Mouse (Mus musculus) hindbrain, embryonic 11.5 days (tissue): ENCODE measurements at regions not wholly inside any gene's neighbourhood (a gene's known extent, or its start where the extent isn't known, plus 50 kb on each side); places are given as distances from the start of the nearest gene placed in this dataset.
A peak's percentile ranks its signal among the peaks of the same experiment; 100 is the strongest.
"Not testable (repeated sequence)": the region's sequence is repeated elsewhere in the genome, so short reads cannot be mapped to it uniquely, and the experiment has no call there.

ENCODE experiments used
- ATAC-seq: fragments of 200-750 bp; cut with Nextera tagmentation; 2 replicates; pipeline ENCODE4 v1.8.0; 2017; ENCODE audit warnings: mild to moderate bottlenecking, moderate TSS enrichment, moderate library complexity; ENCODE audit not compliant: low FRiP score
- DNase-seq: peaks from one replicate; pipeline ENCODE4 v3.0.0-alpha.2; 2015; ENCODE audit warnings: low spot score
- H3K27ac ChIP-seq: fragments of 300-500 bp; sonication (generic); 2 replicates; pipeline ENCODE4 v1.5.1; 2014; ENCODE audit warnings: mild to moderate bottlenecking, low read depth, low read length
- H3K27me3 ChIP-seq: fragments of 300-500 bp; sonication (generic); 2 replicates; pipeline ENCODE4 v1.6.1; 2014; ENCODE audit warnings: mild to moderate bottlenecking, low read length, moderate library complexity, mixed read lengths; ENCODE audit not compliant: control insufficient read depth, insufficient read depth
- H3K36me3 ChIP-seq: fragments of 300-500 bp; sonication (generic); 2 replicates; pipeline ENCODE4 v1.6.1; 2014; ENCODE audit warnings: mild to moderate bottlenecking, low read length, moderate library complexity, mixed read lengths; ENCODE audit not compliant: control insufficient read depth, insufficient read depth
- H3K4me1 ChIP-seq: fragments of 300-500 bp; sonication (generic); replicated peaks from 2 replicates; pipeline ENCODE4 v1.6.1; 2014; ENCODE audit warnings: low read length, mixed read lengths; ENCODE audit not compliant: control insufficient read depth, insufficient read depth
- H3K4me2 ChIP-seq: fragments of 300-500 bp; sonication (generic); replicated peaks from 2 replicates; pipeline ENCODE4 v1.6.1; 2014; ENCODE audit warnings: mild to moderate bottlenecking, low read depth, low read length
- H3K4me3 ChIP-seq: fragments of 300-500 bp; sonication (generic); 2 replicates; pipeline ENCODE4 v1.5.1; 2014; ENCODE audit warnings: low read depth, low read length
- H3K9ac ChIP-seq: fragments of 300-500 bp; sonication (generic); 2 replicates; pipeline ENCODE4 v1.6.1; 2014; ENCODE audit warnings: low read depth, low read length
- H3K9me3 ChIP-seq: fragments of 300-500 bp; sonication (generic); 2 replicates; pipeline ENCODE4 v1.6.1; 2016; ENCODE audit warnings: low read length; ENCODE audit not compliant: control insufficient read depth
- WGBS: fragments of 180-500 bp; shearing (Covaris S2); extraction: QIAGEN DNeasy Blood & Tissue Kit; methylation state at CpG from one replicate; pipeline ENCODE4 v1.1.7; 2014; 5-methylcytosine and 5-hydroxymethylcytosine counted together

GRCm38 (mm10) chr1:18058211-18058971, 87.3 kb downstream of the Crisp4 start:
- Histone ChIP-seq H3K9ac (peak overlapping the region; percentile 68), H3K4me3 (peak overlapping the region; percentile 58), H3K4me2 (peak overlapping the region; percentile 91), H3K4me1 (0 out of 2 replicates have a peak, but pooled peaks cover 4% of the 10 kb centered on the region), H3K9me3 (no peaks in the 10 kb centered on the region), H3K27me3 (peaks cover 32% of the 10 kb centered on the region), H3K36me3 (no peaks in the 10 kb centered on the region), H3K27ac (no peak overlapping the region)
- ATAC-seq: peak; percentile 86
- peak; percentile 75 for DNase-seq
- under 1% methylated on average over 75 of the region's 77 CpGs for WGBS

- peak; percentile 23 for ATAC-seq
- Histone ChIP-seq H3K36me3 (no peaks in the 10 kb centered on the region), H3K9ac (peak overlapping the region; percentile 68), H3K4me1 (0 out of 2 replicates have a peak, but pooled peaks cover 4% of the 10 kb centered on the region), H3K4me2 (peak overlapping the region; percentile 91), H3K4me3 (peak overlapping the region; percentile 58), H3K27ac (no peak overlapping the region), H3K9me3 (no peaks in the 10 kb centered on the region), H3K27me3 (peaks cover 32% of the 10 kb centered on the region)
- DNase-seq: no peak
- WGBS: 1% methylated on average over 26 of the region's 26 CpGs
Observed at GRCm38 (mm10) chr1:18057646-18058210, 88.0 kb downstream of the Crisp4 start.

- H3K4me2 ChIP-seq: peak overlapping the region; percentile 91; the same call in 1 of the 2 replicates
- WGBS: 6% methylated on average over 11 of the region's 11 CpGs
- not testable (repeated sequence) for DNase-seq, ATAC-seq, H3K4me1 ChIP-seq, H3K9ac ChIP-seq, H3K36me3 ChIP-seq, H3K27ac ChIP-seq, H3K9me3 ChIP-seq
- peaks cover 32% of the 10 kb centered on the region for H3K27me3 ChIP-seq
- peak overlapping the region; percentile 58; the same call in 1 of the 2 replicates for H3K4me3 ChIP-seq
Observed at GRCm38 (mm10) chr1:18057003-18057402, 88.7 kb downstream of the Crisp4 start.

GRCm38 (mm10) chr1:18030226-18030625, 115.5 kb downstream of the Crisp4 start:
- no peak overlapping the region for H3K4me2 ChIP-seq
- DNase-seq (no peak), ATAC-seq (no peak)
- no peaks in the 10 kb centered on the region for H3K27me3 ChIP-seq
- no peaks in the 10 kb centered on the region for H3K4me1 ChIP-seq
- H3K36me3 ChIP-seq: no peaks in the 10 kb centered on the region
- no peak overlapping the region for H3K4me3 ChIP-seq
- 55% methylated on average over 3 of the region's 3 CpGs for WGBS
- H3K9me3 ChIP-seq: no peaks in the 10 kb centered on the region
- no peak overlapping the region for H3K9ac ChIP-seq
- H3K27ac ChIP-seq: no peak overlapping the region

GRCm38 (mm10) chr1:18012941-18013340, 132.8 kb downstream of the Crisp4 start:
- H3K27ac ChIP-seq, H3K9ac ChIP-seq, H3K9me3 ChIP-seq, H3K36me3 ChIP-seq, H3K4me2 ChIP-seq, H3K27me3 ChIP-seq, ATAC-seq, H3K4me3 ChIP-seq, H3K4me1 ChIP-seq: not testable (repeated sequence)
- DNase-seq: peak; percentile 45

GRCm38 (mm10) chr1:17980604-17981003, 165.1 kb downstream of the Crisp4 start:
- 12% methylated on average over 3 of the region's 3 CpGs for WGBS
- peak; percentile 53; the same call in 1 of the 2 replicates for ATAC-seq

GRCm38 (mm10) chr1:17978086-17978485, 167.6 kb downstream of the Crisp4 start:
- Histone ChIP-seq H3K4me3 (no peak overlapping the region), H3K36me3 (no peaks in the 10 kb centered on the region), H3K27me3 (no peaks in the 10 kb centered on the region), H3K27ac (no peak overlapping the region), H3K9ac (no peak overlapping the region), H3K4me1 (no peaks in the 10 kb centered on the region), H3K4me2 (no peak overlapping the region), H3K9me3 (no peaks in the 10 kb centered on the region)
- DNase-seq (no peak), ATAC-seq (no peak)
- 96% methylated on average over 2 of the region's 2 CpGs for WGBS

More at GRCm38 (mm10) chr1:17980604-17981003, 165.1 kb downstream of the Crisp4 start:
- Histone ChIP-seq H3K27ac (no peak overlapping the region), H3K4me2 (no peak overlapping the region), H3K9ac (no peak overlapping the region), H3K4me1 (no peaks in the 10 kb centered on the region), H3K4me3 (no peak overlapping the region), H3K27me3 (no peaks in the 10 kb centered on the region), H3K9me3 (no peaks in the 10 kb centered on the region), H3K36me3 (no peaks in the 10 kb centered on the region)
- DNase-seq: peak; percentile 66

- not testable (repeated sequence) for ATAC-seq, H3K4me1 ChIP-seq, H3K9ac ChIP-seq, H3K4me2 ChIP-seq, H3K27me3 ChIP-seq, H3K9me3 ChIP-seq, H3K27ac ChIP-seq, H3K4me3 ChIP-seq, H3K36me3 ChIP-seq, DNase-seq
- 93% methylated on average over 16 of the region's 21 CpGs for WGBS
Observed at GRCm38 (mm10) chr1:17956881-17957280, 188.8 kb downstream of the Crisp4 start.
